ENCODE assay signal across 17 mouse cellular contexts in genomic region chr5:30519494-30519893, GRCm38 (mm10). TPM values are rescaled to one million over a fixed set of nuclear protein-coding genes. Genes with fewer than 3 reads are reported as not detected.
DNase-seq lines count a peak whose midpoint lies in the region; ATAC-seq lines count a peak whose summit lies in the region.
"Had no signal": no experiment of that assay in that cellular context is flagged by ENCODE, and none has a peak within 500 bp of the region (broad histone marks: within the 10 kb centered on the region; RNA-seq: fewer than 3 reads in every experiment).

No protein-coding gene starts in this region.

- DNase-seq in hindbrain, embryonic 10.5 days (ENCODE audit: low spot score): no peak
- no peak for DNase-seq in lung, postnatal 14 days
- DNase-seq in brain, adult 2 months (ENCODE audit: low read depth, low spot score): peak; percentile 28
- no peak for DNase-seq in kidney, adult 18-20 months
- DNase-seq: cerebellum, adult 11-12 months; kidney, postnatal 10 days; thymus, adult 18-20 months had no signal

- no peak for ATAC-seq in hindbrain, embryonic 12.5 days (ENCODE audit: low FRiP score)
- ATAC-seq in lung, embryonic 15.5 days (ENCODE audit: borderline replicate concordance, extremely low read depth, low FRiP score, low TSS enrichment): no peak
- no peak for ATAC-seq in liver, embryonic 15.5 days (ENCODE audit: insufficient read depth)
- ATAC-seq: activated CD4-positive, CD25-positive, alpha-beta regulatory T cell, adult 4 months; midbrain, embryonic 15.5 days had no signal

- no peak overlapping the region for H3K9ac ChIP-seq in hindbrain, embryonic 12.5 days
- H3K9ac ChIP-seq in lung, embryonic 15.5 days: no peak overlapping the region
- H3K9ac ChIP-seq in liver, embryonic 15.5 days: no peak overlapping the region
- H3K9ac ChIP-seq: heart, embryonic 15.5 days; midbrain, embryonic 15.5 days; neural tube, embryonic 12.5 days had no signal

- H3K36me3 ChIP-seq in hindbrain, embryonic 10.5 days: no peaks in the 10 kb centered on the region
- no peaks in the 10 kb centered on the region for H3K36me3 ChIP-seq in hindbrain, embryonic 12.5 days
- H3K36me3 ChIP-seq in lung, embryonic 15.5 days: no peaks in the 10 kb centered on the region
- H3K36me3 ChIP-seq in liver, embryonic 15.5 days (replicated peaks): no peaks in the 10 kb centered on the region
- H3K36me3 ChIP-seq: heart, embryonic 15.5 days; midbrain, embryonic 15.5 days; neural tube, embryonic 12.5 days had no signal

- peaks cover 3% of the 10 kb centered on the region; the same call in 1 of the 2 replicates for H3K27me3 ChIP-seq in hindbrain, embryonic 10.5 days (ENCODE audit: insufficient read depth, poor library complexity, severe bottlenecking)
- H3K27me3 ChIP-seq in hindbrain, embryonic 12.5 days: no peaks in the 10 kb centered on the region
- no peaks in the 10 kb centered on the region for H3K27me3 ChIP-seq in lung, embryonic 15.5 days
- H3K27me3 ChIP-seq in liver, embryonic 15.5 days: no peaks in the 10 kb centered on the region
- H3K27me3 ChIP-seq: heart, embryonic 15.5 days; midbrain, embryonic 15.5 days; neural tube, embryonic 12.5 days had no signal

- peak overlapping the region; percentile 40; the same call in 1 of the 2 replicates for H3K27ac ChIP-seq in hindbrain, embryonic 10.5 days
- H3K27ac ChIP-seq in hindbrain, embryonic 12.5 days: no peak overlapping the region
- H3K27ac ChIP-seq in lung, embryonic 15.5 days: peak overlapping the region; percentile 42
- peak overlapping the region; percentile 65 for H3K27ac ChIP-seq in liver, embryonic 15.5 days (replicated peaks)
- H3K27ac ChIP-seq: heart, embryonic 15.5 days; macrophage; midbrain, embryonic 15.5 days; neural tube, embryonic 12.5 days had no signal

- no peaks in the 10 kb centered on the region for H3K9me3 ChIP-seq in hindbrain, embryonic 10.5 days
- no peaks in the 10 kb centered on the region for H3K9me3 ChIP-seq in hindbrain, embryonic 12.5 days (replicated peaks)
- H3K9me3 ChIP-seq in lung, embryonic 15.5 days: no peaks in the 10 kb centered on the region
- no peaks in the 10 kb centered on the region for H3K9me3 ChIP-seq in liver, embryonic 15.5 days (replicated peaks)
- H3K9me3 ChIP-seq: heart, embryonic 15.5 days; midbrain, embryonic 15.5 days; neural tube, embryonic 12.5 days had no signal

- 55% methylated on average over 7 of the region's 7 CpGs for WGBS in hindbrain, embryonic 10.5 days
- WGBS in hindbrain, embryonic 12.5 days: 43% methylated on average over 7 of the region's 7 CpGs
- 32% methylated on average over 7 of the region's 7 CpGs for WGBS in lung, embryonic 15.5 days
- 43% methylated on average over 7 of the region's 7 CpGs for WGBS in liver, embryonic 15.5 days (ENCODE audit: insufficient replicate concordance)

- no peak overlapping the region for H3K4me3 ChIP-seq in hindbrain, embryonic 10.5 days
- H3K4me3 ChIP-seq in hindbrain, embryonic 12.5 days: no peak overlapping the region
- no peak overlapping the region for H3K4me3 ChIP-seq in lung, embryonic 15.5 days
- H3K4me3 ChIP-seq in liver, embryonic 15.5 days (replicated peaks): no peak overlapping the region
- H3K4me3 ChIP-seq: heart, embryonic 15.5 days; midbrain, embryonic 15.5 days; neural tube, embryonic 12.5 days had no signal

- H3K4me2 ChIP-seq in hindbrain, embryonic 12.5 days (replicated peaks): no peak overlapping the region
- H3K4me2 ChIP-seq in lung, embryonic 15.5 days: no peak overlapping the region
- no peak overlapping the region for H3K4me2 ChIP-seq in liver, embryonic 15.5 days
- H3K4me2 ChIP-seq: heart, embryonic 15.5 days; midbrain, embryonic 15.5 days; neural tube, embryonic 12.5 days had no signal

- H3K4me1 ChIP-seq in hindbrain, embryonic 10.5 days (replicated peaks): peaks cover 28% of the 10 kb centered on the region
- H3K4me1 ChIP-seq in hindbrain, embryonic 12.5 days: peaks cover 4% of the 10 kb centered on the region; the same call in 1 of the 2 replicates
- H3K4me1 ChIP-seq in lung, embryonic 15.5 days: peaks cover 40% of the 10 kb centered on the region
- H3K4me1 ChIP-seq in liver, embryonic 15.5 days (replicated peaks): peaks cover 31% of the 10 kb centered on the region
- H3K4me1 ChIP-seq: midbrain, embryonic 15.5 days; neural tube, embryonic 12.5 days had no signal

RNA-seq across cellular contexts. Expression of gene Cib4, which starts 26.1 kb away (rescaled TPM):
- polyA plus RNA-seq in hindbrain, embryonic 10.5 days (2016; fragmentation: Nextera tagmentation; extraction: Ambion mirVana): not detected in 2 replicates
- polyA plus RNA-seq in hindbrain, embryonic 12.5 days (2016; fragmentation: Nextera tagmentation; extraction: Ambion mirVana): not detected in 2 replicates
- polyA plus RNA-seq in lung, embryonic 15.5 days (2015; fragmentation: Nextera tagmentation; extraction: Ambion mirVana): 0.26 TPM in 1 of 2 replicates, not detected in the other
- not detected in 2 replicates for polyA plus RNA-seq in liver, embryonic 15.5 days (2015; fragmentation: Nextera tagmentation; extraction: Ambion mirVana)
- polyA plus RNA-seq: activated CD4-positive, CD25-positive, alpha-beta regulatory T cell, adult 4 months; heart, embryonic 15.5 days; macrophage; midbrain, embryonic 15.5 days; neural tube, embryonic 12.5 days; spleen, adult 2 months had no signal

RNA-seq across cellular contexts. Expression of gene 1700001C02Rik, which starts 53.6 kb away (rescaled TPM):
- 1.4 TPM in 1 of 2 replicates, not detected in the other for polyA plus RNA-seq in hindbrain, embryonic 10.5 days (2016; fragmentation: Nextera tagmentation; extraction: Ambion mirVana)
- polyA plus RNA-seq in hindbrain, embryonic 12.5 days (2016; fragmentation: Nextera tagmentation; extraction: Ambion mirVana): 1.0 and 1.2 TPM in 2 replicates
- 2.0 and 2.7 TPM in 2 replicates for polyA plus RNA-seq in lung, embryonic 15.5 days (2015; fragmentation: Nextera tagmentation; extraction: Ambion mirVana)
- polyA plus RNA-seq in liver, embryonic 15.5 days (2015; fragmentation: Nextera tagmentation; extraction: Ambion mirVana): not detected in 2 replicates
- polyA plus RNA-seq: activated CD4-positive, CD25-positive, alpha-beta regulatory T cell, adult 4 months; heart, embryonic 15.5 days; limb, embryonic 14.5 days; macrophage; neural tube, embryonic 12.5 days; spleen, adult 2 months had no signal

RNA-seq across cellular contexts. Expression of gene Otof, which starts 57.8 kb away (rescaled TPM):
- 0.04 and 0.17 TPM in 2 replicates for polyA plus RNA-seq in hindbrain, embryonic 10.5 days (2016; fragmentation: Nextera tagmentation; extraction: Ambion mirVana)
- polyA plus RNA-seq in hindbrain, embryonic 12.5 days (2016; fragmentation: Nextera tagmentation; extraction: Ambion mirVana): 0.82 and 1.1 TPM in 2 replicates
- polyA plus RNA-seq in lung, embryonic 15.5 days (2015; fragmentation: Nextera tagmentation; extraction: Ambion mirVana): 0.81 TPM in 2 replicates
- polyA plus RNA-seq in liver, embryonic 15.5 days (2015; fragmentation: Nextera tagmentation; extraction: Ambion mirVana): 0.07 TPM in 1 of 2 replicates, not detected in the other
- polyA plus RNA-seq: activated CD4-positive, CD25-positive, alpha-beta regulatory T cell, adult 4 months; macrophage had no signal
